Mouse (Mus musculus): ENCODE data around the gene Nr1h2. TPM values are rescaled to one million over a fixed set of nuclear protein-coding genes. Genes with fewer than 3 reads are reported as not detected.

Gene Nr1h2
- polyA plus RNA-seq (2014; fragmentation: Nextera tagmentation; extraction: Ambion mirVana), result 57.2 and 59.5 TPM in 2 replicates

DNA sequence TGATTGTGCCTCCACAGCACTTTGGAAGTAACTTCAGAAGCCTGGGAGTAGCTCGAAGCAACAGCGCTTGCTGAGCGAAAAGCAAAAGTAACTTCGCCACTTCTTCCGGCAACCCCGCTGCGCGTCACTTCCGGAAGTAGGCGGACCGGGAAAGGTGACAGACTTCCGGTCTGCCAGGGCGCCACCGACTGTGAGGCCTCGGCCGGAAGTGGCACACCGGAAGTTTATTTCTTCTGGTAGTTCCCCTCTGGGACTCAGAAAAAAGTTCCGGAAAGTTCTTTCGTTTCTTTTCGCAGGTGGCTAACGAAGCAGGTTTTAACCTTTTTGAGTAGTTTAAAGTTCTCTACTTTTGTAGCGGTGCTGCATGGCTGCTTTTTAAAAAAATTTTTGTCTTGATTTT, at the start of gene Nr1h2:
Gene Nr1h2 (minus strand): TSS at position 126 of the 400 bp plus-strand sequence.
- H3K36me3 ChIP-seq (ENCODE audit: control insufficient read depth, insufficient read depth, low read length), result peaks cover 11% of the 10 kb centered on the region; the same call in 1 of the 2 replicates
- H3K27me3 ChIP-seq (ENCODE audit: control insufficient read depth, insufficient read depth, low read length), result no peaks in the 10 kb centered on the region
- WGBS, result under 1% methylated on average over 22 of the region's 22 CpGs
- peaks cover 10% of the 10 kb centered on the region for H3K4me1 ChIP-seq (ENCODE audit: control insufficient read depth, insufficient read depth, low read length)
- peak within 1 kb of the TSS; percentile 87 for H3K27ac ChIP-seq (ENCODE audit: low read depth, low read length)
- H3K9me3 ChIP-seq (ENCODE audit: control insufficient read depth, low read length), result no peaks in the 10 kb centered on the region
- ATAC-seq (ENCODE audit: low read depth), result peak; percentile 82
- 0 out of 2 replicates have a peak within 1 kb of the TSS, but pooled peaks have one; percentile 32 for H3K9ac ChIP-seq (replicated peaks; ENCODE audit: low read depth, low read length)
- peak within 1 kb of the TSS; percentile 67 for H3K4me2 ChIP-seq (ENCODE audit: low read depth, low read length)
- peak within 1 kb of the TSS; percentile 85 for H3K4me3 ChIP-seq (ENCODE audit: low read depth, low read length)

- Histone ChIP-seq H3K9me3 (ENCODE audit: control insufficient read depth, low read length) (no peaks in the 10 kb centered on the region), H3K27ac (ENCODE audit: low read depth, low read length) (no peak overlapping the region), H3K4me1 (ENCODE audit: control insufficient read depth, insufficient read depth, low read length) (0 out of 2 replicates have a peak, but pooled peaks cover 5% of the 10 kb centered on the region), H3K9ac (replicated peaks; ENCODE audit: low read depth, low read length) (no peak overlapping the region), H3K36me3 (ENCODE audit: control insufficient read depth, insufficient read depth, low read length) (no peaks in the 10 kb centered on the region), H3K4me2 (ENCODE audit: low read depth, low read length) (no peak overlapping the region), H3K4me3 (ENCODE audit: low read depth, low read length) (no peak overlapping the region), H3K27me3 (ENCODE audit: control insufficient read depth, insufficient read depth, low read length) (peaks cover 12% of the 10 kb centered on the region; the same call in 1 of the 2 replicates)
- ATAC-seq (ENCODE audit: low read depth), result 0 out of 2 replicates have a peak, but pooled peaks have one; percentile 1
- WGBS, result 3% methylated on average over 20 of the region's 20 CpGs
Observed at GRCm38 (mm10) chr7:44603186-44603855, 49.6 kb upstream of the Nr1h2 start.

- Histone ChIP-seq H3K36me3 (ENCODE audit: control insufficient read depth, insufficient read depth, low read length) (no peaks in the 10 kb centered on the region), H3K27ac (ENCODE audit: low read depth, low read length) (no peak overlapping the region), H3K4me1 (ENCODE audit: control insufficient read depth, insufficient read depth, low read length) (0 out of 2 replicates have a peak, but pooled peaks cover 5% of the 10 kb centered on the region), H3K4me3 (ENCODE audit: low read depth, low read length) (no peak overlapping the region), H3K27me3 (ENCODE audit: control insufficient read depth, insufficient read depth, low read length) (peaks cover 12% of the 10 kb centered on the region; the same call in 1 of the 2 replicates), H3K9me3 (ENCODE audit: control insufficient read depth, low read length) (no peaks in the 10 kb centered on the region), H3K4me2 (ENCODE audit: low read depth, low read length) (no peak overlapping the region), H3K9ac (replicated peaks; ENCODE audit: low read depth, low read length) (no peak overlapping the region)
- ATAC-seq (ENCODE audit: low read depth), result peak; percentile 5; the same call in 1 of the 2 replicates
- WGBS, result 13% methylated on average over 11 of the region's 11 CpGs
Observed at GRCm38 (mm10) chr7:44602443-44602842, 48.7 kb upstream of the Nr1h2 start.

GRCm38 (mm10) chr7:44601646-44602045, 47.9 kb upstream of the Nr1h2 start:
- Histone ChIP-seq H3K9me3 (ENCODE audit: control insufficient read depth, low read length) (no peaks in the 10 kb centered on the region), H3K27me3 (ENCODE audit: control insufficient read depth, insufficient read depth, low read length) (peaks cover 10% of the 10 kb centered on the region; the same call in 1 of the 2 replicates)

GRCm38 (mm10) chr7:44600691-44601262, 47.0 kb upstream of the Nr1h2 start:
- WGBS, result 85% methylated on average over 10 of the region's 10 CpGs
- no peaks in the 10 kb centered on the region for H3K36me3 ChIP-seq (ENCODE audit: control insufficient read depth, insufficient read depth, low read length)
- 0 out of 2 replicates have a peak, but pooled peaks cover 5% of the 10 kb centered on the region for H3K4me1 ChIP-seq (ENCODE audit: control insufficient read depth, insufficient read depth, low read length)
- no peak overlapping the region for H3K4me3 ChIP-seq (ENCODE audit: low read depth, low read length)
- H3K9ac ChIP-seq (replicated peaks; ENCODE audit: low read depth, low read length), result no peak overlapping the region
- no peak for ATAC-seq (ENCODE audit: low read depth)
- no peak overlapping the region for H3K4me2 ChIP-seq (ENCODE audit: low read depth, low read length)
- H3K9me3 ChIP-seq (ENCODE audit: control insufficient read depth, low read length), result no peaks in the 10 kb centered on the region
- no peak overlapping the region for H3K27ac ChIP-seq (ENCODE audit: low read depth, low read length)
- H3K27me3 ChIP-seq (ENCODE audit: control insufficient read depth, insufficient read depth, low read length), result peaks cover 2% of the 10 kb centered on the region; the same call in 1 of the 2 replicates

More at GRCm38 (mm10) chr7:44601646-44602045, 47.9 kb upstream of the Nr1h2 start:
- no peak for ATAC-seq (ENCODE audit: low read depth)
- Histone ChIP-seq H3K27ac (ENCODE audit: low read depth, low read length) (no peak overlapping the region), H3K4me2 (ENCODE audit: low read depth, low read length) (no peak overlapping the region), H3K4me3 (ENCODE audit: low read depth, low read length) (no peak overlapping the region), H3K9ac (replicated peaks; ENCODE audit: low read depth, low read length) (no peak overlapping the region; the same call in 1 of the 2 replicates), H3K36me3 (ENCODE audit: control insufficient read depth, insufficient read depth, low read length) (no peaks in the 10 kb centered on the region), H3K4me1 (ENCODE audit: control insufficient read depth, insufficient read depth, low read length) (0 out of 2 replicates have a peak, but pooled peaks cover 5% of the 10 kb centered on the region)
- 18% methylated on average over 19 of the region's 19 CpGs for WGBS

- no peak for ATAC-seq (ENCODE audit: low read depth)
Observed at GRCm38 (mm10) chr7:44598336-44598735, 44.6 kb upstream of the Nr1h2 start.

DNA sequence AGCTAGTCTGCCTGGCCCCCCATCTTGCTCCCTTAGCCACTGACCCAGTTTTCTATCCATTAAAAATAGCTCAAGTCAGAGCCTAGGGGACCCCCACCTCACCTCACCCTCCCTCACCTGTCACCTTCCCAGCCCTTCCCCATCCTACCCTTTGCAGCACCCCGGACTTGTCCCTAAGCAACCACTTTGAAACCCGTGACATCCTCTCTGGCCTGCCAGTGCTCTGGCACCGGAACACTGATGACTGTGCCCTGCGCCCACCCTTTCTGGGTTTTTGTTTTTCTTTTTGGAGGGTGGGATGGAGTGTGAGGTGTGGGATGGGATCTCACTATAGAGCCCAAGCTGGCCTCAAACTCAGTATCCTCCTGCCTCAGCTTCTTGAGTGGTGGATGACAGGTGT, 43.9 kb upstream of the Nr1h2 start:
- ATAC-seq (ENCODE audit: low read depth), result no peak
- Histone ChIP-seq H3K36me3 (ENCODE audit: control insufficient read depth, insufficient read depth, low read length) (no peaks in the 10 kb centered on the region), H3K4me1 (ENCODE audit: control insufficient read depth, insufficient read depth, low read length) (peaks cover 16% of the 10 kb centered on the region; the same call in 1 of the 2 replicates), H3K4me2 (ENCODE audit: low read depth, low read length) (no peak overlapping the region), H3K27ac (ENCODE audit: low read depth, low read length) (no peak overlapping the region), H3K4me3 (ENCODE audit: low read depth, low read length) (no peak overlapping the region), H3K27me3 (ENCODE audit: control insufficient read depth, insufficient read depth, low read length) (peaks cover 5% of the 10 kb centered on the region; the same call in 1 of the 2 replicates), H3K9me3 (ENCODE audit: control insufficient read depth, low read length) (no peaks in the 10 kb centered on the region), H3K9ac (replicated peaks; ENCODE audit: low read depth, low read length) (no peak overlapping the region)
- WGBS, result 86% methylated on average over 4 of the region's 4 CpGs

More at GRCm38 (mm10) chr7:44598336-44598735, 44.6 kb upstream of the Nr1h2 start:
- no peaks in the 10 kb centered on the region for H3K9me3 ChIP-seq (ENCODE audit: control insufficient read depth, low read length)
- H3K36me3 ChIP-seq (ENCODE audit: control insufficient read depth, insufficient read depth, low read length), result no peaks in the 10 kb centered on the region
- peaks cover 10% of the 10 kb centered on the region; the same call in 1 of the 2 replicates for H3K4me1 ChIP-seq (ENCODE audit: control insufficient read depth, insufficient read depth, low read length)
- H3K9ac ChIP-seq (replicated peaks; ENCODE audit: low read depth, low read length), result no peak overlapping the region
- WGBS, result 92% methylated on average over 11 of the region's 12 CpGs
- no peak overlapping the region for H3K4me3 ChIP-seq (ENCODE audit: low read depth, low read length)
- no peak overlapping the region for H3K27ac ChIP-seq (ENCODE audit: low read depth, low read length)
- H3K4me2 ChIP-seq (ENCODE audit: low read depth, low read length), result no peak overlapping the region
- H3K27me3 ChIP-seq (ENCODE audit: control insufficient read depth, insufficient read depth, low read length), result no peaks in the 10 kb centered on the region

DNA sequence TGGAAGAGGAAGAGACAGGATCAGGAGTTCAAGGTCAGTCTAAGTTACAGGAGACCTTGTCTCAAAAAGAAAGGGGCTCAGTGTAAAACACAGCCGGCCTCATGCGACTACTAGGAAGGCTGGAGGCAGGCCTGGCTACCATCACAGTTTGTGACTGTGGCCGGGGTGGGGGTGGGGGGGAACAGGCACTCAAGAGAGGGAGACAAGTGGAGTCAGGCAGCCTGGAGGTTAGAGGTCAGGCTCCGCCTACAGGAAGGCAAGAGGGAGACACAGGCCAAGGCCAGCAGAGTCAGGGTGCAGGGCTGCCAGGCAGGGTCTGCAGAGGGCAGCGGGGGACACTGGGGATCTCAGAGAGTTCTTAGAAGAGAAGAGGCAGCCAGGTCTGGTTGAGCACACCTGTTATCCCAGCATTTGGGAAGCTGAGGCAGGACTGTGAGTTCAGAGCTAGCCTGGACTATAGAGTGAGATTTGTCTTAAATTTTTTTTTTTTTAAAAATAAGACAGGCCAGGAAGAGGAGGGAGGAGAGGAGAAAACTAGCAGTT, 43.3 kb upstream of the Nr1h2 start:
- no peak overlapping the region for H3K27ac ChIP-seq (ENCODE audit: low read depth, low read length)
- H3K4me1 ChIP-seq (ENCODE audit: control insufficient read depth, insufficient read depth, low read length), result peaks cover 20% of the 10 kb centered on the region
- H3K4me2 ChIP-seq (ENCODE audit: low read depth, low read length), result no peak overlapping the region
- no peak overlapping the region for H3K9ac ChIP-seq (replicated peaks; ENCODE audit: low read depth, low read length)
- H3K27me3 ChIP-seq (ENCODE audit: control insufficient read depth, insufficient read depth, low read length), result peaks cover 5% of the 10 kb centered on the region; the same call in 1 of the 2 replicates
- no peak overlapping the region for H3K4me3 ChIP-seq (ENCODE audit: low read depth, low read length)
- no peaks in the 10 kb centered on the region for H3K9me3 ChIP-seq (ENCODE audit: control insufficient read depth, low read length)
- whole genome bisulfite sequencing, result 68% methylated on average over 5 of the region's 5 CpGs
- ATAC-seq (ENCODE audit: low read depth), result no peak
- no peaks in the 10 kb centered on the region for H3K36me3 ChIP-seq (ENCODE audit: control insufficient read depth, insufficient read depth, low read length)

Measured in neural tube, embryonic 14.5 days (tissue).